Mouse (Mus musculus) embryonic facial prominence, embryonic 15.5 days (tissue): Measurements from ENCODE around the gene Med13l. TPM values are rescaled to one million over a fixed set of nuclear protein-coding genes. Genes with fewer than 3 reads are reported as not detected.

ENCODE experiments used
- ATAC-seq: fragments of 200-750 bp; cut with Nextera tagmentation; 2 replicates; pipeline ENCODE4 v1.8.0; 2017; ENCODE audit warnings: low read depth, moderate TSS enrichment; ENCODE audit not compliant: insufficient number of reproducible peaks, low FRiP score, low TSS enrichment
- H3K27ac ChIP-seq: fragments of 300-500 bp; sonication (generic); replicated peaks from 2 replicates; pipeline ENCODE4 v1.5.1; 2015; ENCODE audit warnings: mild to moderate bottlenecking, inconsistent platforms
- H3K27me3 ChIP-seq: fragments of 300-500 bp; sonication (generic); 2 replicates; pipeline ENCODE4 v1.6.1; 2015; ENCODE audit warnings: inconsistent platforms
- H3K36me3 ChIP-seq: fragments of 300-500 bp; sonication (generic); 2 replicates; pipeline ENCODE4 v1.6.1; 2015; ENCODE audit warnings: mild to moderate bottlenecking, inconsistent platforms
- H3K4me1 ChIP-seq: fragments of 300-500 bp; sonication (generic); 2 replicates; pipeline ENCODE4 v1.6.1; 2015; ENCODE audit warnings: inconsistent platforms
- H3K4me2 ChIP-seq: fragments of 300-500 bp; sonication (generic); replicated peaks from 2 replicates; pipeline ENCODE4 v1.6.1; 2015; ENCODE audit warnings: mild to moderate bottlenecking, inconsistent platforms
- H3K4me3 ChIP-seq: fragments of 300-500 bp; sonication (generic); replicated peaks from 2 replicates; pipeline ENCODE4 v1.5.1; 2015; ENCODE audit warnings: mild to moderate bottlenecking, inconsistent platforms
- H3K9ac ChIP-seq: fragments of 300-500 bp; sonication (generic); 2 replicates; pipeline ENCODE4 v1.6.1; 2015; ENCODE audit warnings: inconsistent platforms
- H3K9me3 ChIP-seq: fragments of 300-500 bp; sonication (generic); replicated peaks from 2 replicates; pipeline ENCODE4 v1.6.1; 2016; ENCODE audit warnings: inconsistent platforms
- WGBS: fragments of 180-500 bp; shearing (Covaris S2); methylation state at CpG from one replicate; pipeline ENCODE4 v1.1.7; 2015; 5-methylcytosine and 5-hydroxymethylcytosine counted together
- polyA plus RNA-seq: library from polyadenylated mRNA; unstranded; fragments of >200 nt; fragmentation: Nextera tagmentation; extraction: Ambion mirVana; gene quantifications from 2 replicates; pipeline ENCODE4 v1.2.1, GENCODE M21; 2015

Med13l gene
- polyA plus RNA-seq, 1 experiment from 2014 or later = 14.8 TPM

DNA sequence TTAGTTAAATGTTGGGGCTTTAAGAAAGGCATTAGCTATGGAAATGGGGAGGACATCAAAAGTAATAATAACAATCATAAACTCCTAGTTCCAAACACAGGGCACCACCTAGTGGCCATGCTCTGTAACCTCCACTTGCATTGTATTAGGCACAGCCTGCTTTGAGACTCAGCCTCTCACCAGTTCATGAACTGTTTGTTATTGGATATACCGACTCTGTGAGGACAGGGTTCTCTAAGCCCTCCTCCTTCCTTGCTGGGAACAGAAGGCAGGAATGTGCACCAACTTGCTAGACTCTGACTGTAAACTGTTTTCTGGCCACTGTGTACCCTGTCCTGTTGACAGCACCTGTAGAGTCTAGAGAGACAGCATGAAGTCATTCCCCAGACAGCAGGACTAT lies 177.1 kb downstream of the Med13l start:
- ATAC-seq = no peak
- Histone ChIP-seq H3K27me3 (no peaks in the 10 kb centered on the region), H3K27ac (no peak overlapping the region), H3K4me3 (no peak overlapping the region), H3K4me2 (no peak overlapping the region), H3K9ac (no peak overlapping the region), H3K36me3 (peaks cover 81% of the 10 kb centered on the region), H3K4me1 (no peaks in the 10 kb centered on the region), H3K9me3 (no peaks in the 10 kb centered on the region)
- WGBS = 28% methylated on average over 1 of the region's 1 CpGs

DNA sequence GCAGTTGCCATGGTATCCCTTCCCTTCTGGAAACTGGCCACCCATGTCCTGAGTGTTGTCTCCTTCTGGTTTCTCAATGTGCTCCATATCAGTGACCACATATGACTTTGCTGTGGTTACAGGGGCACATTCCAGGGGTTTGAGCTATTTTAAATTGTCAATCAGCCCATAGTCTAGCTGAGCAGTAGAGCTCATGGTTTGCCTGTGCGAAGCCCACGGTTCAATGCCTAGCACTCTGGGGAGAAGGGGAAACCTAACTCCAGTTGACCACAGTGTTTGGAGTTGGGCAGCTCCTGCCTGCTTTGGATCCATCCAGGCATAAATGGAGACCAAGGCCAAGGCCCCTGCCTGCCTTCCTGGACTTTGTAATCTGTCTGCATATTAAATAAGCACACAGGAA lies 182.6 kb downstream of the Med13l start:
- H3K27ac ChIP-seq = no peak overlapping the region
- no peaks in the 10 kb centered on the region for H3K9me3 ChIP-seq
- no peak overlapping the region for H3K9ac ChIP-seq
- no peaks in the 10 kb centered on the region for H3K4me1 ChIP-seq
- H3K36me3 ChIP-seq = peaks cover 85% of the 10 kb centered on the region
- no peak overlapping the region for H3K4me2 ChIP-seq
- no peak for ATAC-seq
- no peaks in the 10 kb centered on the region for H3K27me3 ChIP-seq
- no peak overlapping the region for H3K4me3 ChIP-seq
- WGBS = 64% methylated on average over 2 of the region's 2 CpGs

DNA sequence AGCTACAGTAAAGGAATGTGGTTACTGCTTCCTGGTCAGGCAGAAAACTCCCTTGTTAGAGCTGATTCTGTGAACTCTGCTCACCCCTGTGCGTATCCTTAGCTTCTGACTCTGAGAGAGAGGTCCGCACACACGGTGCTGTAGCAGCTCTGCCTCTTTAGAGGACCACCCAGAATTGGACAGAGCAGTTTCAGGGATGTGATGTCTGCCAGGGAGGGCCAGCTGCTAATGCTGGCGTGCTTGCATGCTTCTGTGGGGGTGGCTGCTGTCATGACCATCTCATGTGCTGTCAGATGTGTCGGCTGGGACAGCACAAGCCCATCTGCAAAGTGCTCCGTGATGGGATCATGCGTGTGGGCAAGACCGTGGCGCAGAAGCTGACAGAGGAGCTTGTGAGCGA lies 186.5 kb downstream of the Med13l start:
- Histone ChIP-seq H3K9ac (no peak overlapping the region), H3K27ac (no peak overlapping the region), H3K27me3 (no peaks in the 10 kb centered on the region), H3K9me3 (no peaks in the 10 kb centered on the region), H3K4me2 (no peak overlapping the region), H3K36me3 (peaks cover 82% of the 10 kb centered on the region), H3K4me1 (no peaks in the 10 kb centered on the region), H3K4me3 (no peak overlapping the region)
- ATAC-seq = no peak
- 82% methylated on average over 10 of the region's 10 CpGs for WGBS

DNA sequence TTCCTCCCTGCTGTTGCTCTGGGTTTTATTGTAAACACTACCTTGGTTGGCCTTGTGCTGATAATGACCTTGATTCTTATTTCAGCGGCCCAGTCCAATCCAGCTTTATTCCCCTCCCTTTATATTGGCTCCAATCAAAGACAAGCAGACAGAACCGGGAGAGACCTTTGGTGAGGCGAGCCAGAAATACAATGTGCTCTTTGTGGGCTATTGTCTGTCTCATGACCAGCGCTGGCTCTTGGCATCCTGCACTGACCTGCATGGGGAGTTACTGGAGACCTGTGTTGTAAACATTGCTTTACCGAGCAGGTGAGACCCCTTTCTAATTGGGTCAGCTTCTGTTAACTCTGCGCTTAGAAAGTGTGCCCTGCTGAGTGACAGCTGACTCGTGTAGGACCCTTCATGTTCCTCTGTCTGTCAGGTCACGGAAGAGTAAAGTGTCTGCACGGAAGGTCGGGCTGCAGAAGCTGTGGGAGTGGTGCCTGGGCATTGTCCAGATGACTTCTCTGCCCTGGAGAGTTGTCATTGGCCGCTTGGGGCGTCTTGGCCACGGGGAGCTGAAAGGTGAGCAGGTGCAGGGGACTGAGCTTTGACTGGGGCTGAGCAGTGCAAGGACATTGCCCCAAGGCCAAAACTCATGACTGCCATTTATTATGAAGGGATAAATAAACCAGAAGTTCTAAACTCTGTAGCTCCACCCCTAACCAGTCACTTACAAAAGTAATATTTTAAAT lies 191.1 kb downstream of the Med13l start:
- peaks cover 92% of the 10 kb centered on the region for H3K36me3 ChIP-seq
- no peak overlapping the region for H3K9ac ChIP-seq
- 72% methylated on average over 13 of the region's 13 CpGs for WGBS

DNA sequence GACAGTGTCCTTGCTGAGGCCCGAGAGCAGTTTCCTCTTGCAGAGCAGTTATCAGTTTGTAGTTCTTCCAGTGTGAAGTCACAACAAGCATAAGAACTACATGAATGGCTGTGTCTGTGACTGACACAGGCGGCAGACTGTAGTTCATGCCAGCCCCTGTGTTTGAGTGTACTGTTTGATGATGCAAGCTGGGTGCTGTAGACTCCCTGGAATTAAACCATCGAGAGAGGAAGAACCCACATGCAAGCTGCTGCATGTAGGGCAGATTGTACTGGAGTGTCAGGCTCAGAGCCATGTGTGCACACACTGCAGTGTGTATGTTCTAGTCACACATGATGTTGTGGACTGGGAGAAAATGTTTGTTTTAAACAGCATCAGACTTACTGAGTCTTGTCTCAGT lies 192.4 kb downstream of the Med13l start:
- no peak for ATAC-seq
- 81% methylated on average over 3 of the region's 3 CpGs for WGBS
- Histone ChIP-seq H3K9me3 (no peaks in the 10 kb centered on the region), H3K27me3 (no peaks in the 10 kb centered on the region), H3K4me1 (no peaks in the 10 kb centered on the region), H3K4me2 (no peak overlapping the region), H3K9ac (no peak overlapping the region), H3K36me3 (peaks cover 93% of the 10 kb centered on the region), H3K27ac (no peak overlapping the region), H3K4me3 (no peak overlapping the region)

More for the DNA sequence above, 191.1 kb downstream of the Med13l start:
- no peak for ATAC-seq
- no peak overlapping the region for H3K4me3 ChIP-seq
- H3K4me1 ChIP-seq = no peaks in the 10 kb centered on the region
- H3K9me3 ChIP-seq = no peaks in the 10 kb centered on the region
- H3K27me3 ChIP-seq = no peaks in the 10 kb centered on the region
- H3K4me2 ChIP-seq = no peak overlapping the region
- H3K27ac ChIP-seq = no peak overlapping the region

DNA sequence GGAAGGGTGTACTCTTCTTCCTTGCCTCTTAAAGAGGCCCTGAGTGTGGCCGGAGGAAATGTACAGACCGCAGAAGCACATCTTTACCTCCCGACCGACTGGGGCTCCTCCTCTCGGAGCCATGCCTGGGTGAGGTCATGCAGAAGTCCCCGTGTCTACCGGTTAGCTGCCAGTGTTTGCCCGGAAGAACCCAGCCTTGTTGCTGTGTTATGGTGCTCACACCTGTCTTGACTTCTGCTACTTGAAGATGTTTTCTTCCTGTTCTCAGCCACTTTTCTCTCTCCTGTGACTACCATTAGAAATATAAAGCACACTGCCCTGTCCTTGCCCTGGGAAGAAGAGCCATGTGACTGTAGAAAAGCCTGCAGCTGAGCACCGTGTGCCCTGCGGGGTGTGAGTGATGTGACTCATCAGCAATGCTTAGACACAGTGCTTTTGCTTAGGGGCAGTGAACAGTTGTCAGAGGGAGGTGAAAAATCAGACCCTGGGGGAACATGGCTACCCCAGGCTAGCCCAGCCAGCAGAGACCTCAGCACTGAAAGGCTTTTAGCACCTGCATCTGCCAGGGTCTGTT lies 193.1 kb downstream of the Med13l start:
- no peaks in the 10 kb centered on the region for H3K9me3 ChIP-seq
- no peak overlapping the region for H3K9ac ChIP-seq
- WGBS = 82% methylated on average over 10 of the region's 10 CpGs
- H3K36me3 ChIP-seq = peaks cover 95% of the 10 kb centered on the region
- no peak overlapping the region for H3K27ac ChIP-seq
- H3K4me3 ChIP-seq = no peak overlapping the region
- H3K4me1 ChIP-seq = no peaks in the 10 kb centered on the region
- no peak overlapping the region for H3K4me2 ChIP-seq
- H3K27me3 ChIP-seq = no peaks in the 10 kb centered on the region
- no peak for ATAC-seq

DNA sequence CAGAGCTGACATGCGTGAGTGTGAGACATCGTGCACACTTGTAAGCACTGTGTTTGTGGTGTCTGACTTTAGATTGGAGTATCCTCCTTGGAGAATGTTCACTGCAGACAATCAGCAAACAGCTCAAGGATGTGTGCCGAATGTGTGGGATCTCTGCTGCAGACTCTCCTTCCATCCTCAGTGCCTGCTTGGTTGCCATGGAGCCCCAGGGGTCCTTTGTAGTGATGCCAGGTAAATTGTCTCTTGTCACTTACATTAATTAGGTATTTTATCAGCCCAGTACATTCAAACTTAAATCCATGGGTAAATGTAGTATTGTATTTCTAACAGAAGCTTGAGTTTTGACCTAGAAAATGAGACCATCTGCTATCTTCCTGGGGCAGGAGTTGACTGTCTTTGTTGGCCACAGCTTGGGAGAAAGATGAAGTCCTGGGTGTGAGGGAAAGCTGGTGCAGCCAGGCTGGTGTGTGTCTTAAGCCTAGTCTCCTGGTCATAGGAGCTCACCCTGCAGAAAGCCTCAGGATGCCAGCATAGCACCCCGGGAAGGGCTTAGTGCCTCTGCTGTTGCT lies 193.8 kb downstream of the Med13l start:
- Histone ChIP-seq H3K27ac (no peak overlapping the region), H3K9me3 (no peaks in the 10 kb centered on the region), H3K4me2 (no peak overlapping the region), H3K4me1 (no peaks in the 10 kb centered on the region), H3K9ac (no peak overlapping the region), H3K4me3 (no peak overlapping the region), H3K27me3 (no peaks in the 10 kb centered on the region), H3K36me3 (peaks cover 95% of the 10 kb centered on the region)
- no peak for ATAC-seq
- 90% methylated on average over 4 of the region's 4 CpGs for WGBS

DNA sequence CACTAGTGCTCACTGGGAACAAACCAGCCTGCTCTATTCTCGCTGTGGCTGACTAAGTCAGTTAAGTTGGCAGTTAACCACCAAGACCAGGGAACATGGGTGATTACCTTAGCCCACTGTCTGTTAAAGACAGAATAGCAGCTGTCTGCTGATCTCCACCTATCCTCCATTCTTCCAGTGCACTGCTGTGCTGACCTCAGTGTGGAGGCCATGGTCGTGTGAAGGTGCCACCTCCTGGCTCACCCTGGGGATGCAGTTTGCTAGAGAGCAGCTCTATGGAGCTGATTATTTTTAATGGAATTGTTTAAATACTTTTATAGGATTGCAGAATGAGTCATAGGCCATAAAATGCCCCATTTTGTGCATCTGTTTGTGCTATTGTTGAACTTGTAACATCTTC lies 195.6 kb downstream of the Med13l start:
- WGBS = 63% methylated on average over 2 of the region's 2 CpGs
- Histone ChIP-seq H3K4me1 (no peaks in the 10 kb centered on the region), H3K4me3 (no peak overlapping the region), H3K27me3 (no peaks in the 10 kb centered on the region), H3K27ac (no peak overlapping the region), H3K9me3 (no peaks in the 10 kb centered on the region), H3K9ac (no peak overlapping the region), H3K36me3 (peaks cover 96% of the 10 kb centered on the region), H3K4me2 (no peak overlapping the region)
- ATAC-seq = no peak

DNA sequence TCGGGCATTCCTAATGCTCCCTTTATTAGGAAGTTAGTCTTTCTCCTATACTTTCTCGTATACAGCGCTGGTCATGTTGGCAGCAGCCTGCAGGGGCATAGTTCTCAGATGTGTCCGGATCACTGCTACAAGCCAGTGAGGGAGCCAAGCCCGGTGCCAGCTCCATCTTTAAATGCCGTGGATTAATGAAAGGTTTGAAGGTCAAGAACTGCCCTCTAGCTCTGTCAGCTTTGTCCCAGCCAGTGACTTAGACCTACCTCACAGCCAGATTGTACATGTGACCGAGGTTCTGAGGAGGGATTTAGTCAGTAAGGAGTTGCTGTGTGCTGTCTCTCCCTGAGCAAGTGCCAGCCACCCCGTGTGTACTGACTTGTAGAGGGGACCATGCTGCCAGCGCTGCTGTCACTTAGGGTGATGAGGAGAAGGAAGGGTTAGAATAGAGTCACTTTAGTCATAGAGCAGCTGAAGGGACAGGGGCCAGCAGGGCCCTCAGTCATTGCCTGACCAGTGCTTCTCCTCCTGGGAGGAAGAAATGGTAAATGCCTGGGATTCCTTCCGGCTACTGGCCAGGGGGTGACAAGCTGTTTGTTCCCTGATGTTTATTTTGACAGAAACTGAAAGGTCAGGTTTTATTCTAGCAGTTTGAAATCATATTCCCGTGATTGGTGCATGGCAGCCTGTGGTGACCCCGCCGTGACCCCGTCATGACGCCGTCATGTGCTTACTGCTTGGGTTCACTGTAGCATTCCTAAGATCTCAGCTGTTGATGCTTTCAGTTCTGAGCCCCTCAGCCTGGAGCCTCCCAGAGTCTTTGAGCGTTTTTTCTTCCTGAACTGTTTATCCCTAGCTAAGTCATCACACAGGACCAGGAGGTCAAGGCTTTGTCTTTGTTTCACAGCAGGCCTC lies 197.2 kb downstream of the Med13l start:
- Histone ChIP-seq H3K4me1 (no peaks in the 10 kb centered on the region), H3K9ac (no peak overlapping the region), H3K27ac (no peak overlapping the region), H3K36me3 (peaks cover 98% of the 10 kb centered on the region), H3K27me3 (no peaks in the 10 kb centered on the region), H3K4me2 (no peak overlapping the region), H3K4me3 (no peak overlapping the region), H3K9me3 (no peaks in the 10 kb centered on the region)
- ATAC-seq = no peak
- 67% methylated on average over 17 of the region's 17 CpGs for WGBS

DNA sequence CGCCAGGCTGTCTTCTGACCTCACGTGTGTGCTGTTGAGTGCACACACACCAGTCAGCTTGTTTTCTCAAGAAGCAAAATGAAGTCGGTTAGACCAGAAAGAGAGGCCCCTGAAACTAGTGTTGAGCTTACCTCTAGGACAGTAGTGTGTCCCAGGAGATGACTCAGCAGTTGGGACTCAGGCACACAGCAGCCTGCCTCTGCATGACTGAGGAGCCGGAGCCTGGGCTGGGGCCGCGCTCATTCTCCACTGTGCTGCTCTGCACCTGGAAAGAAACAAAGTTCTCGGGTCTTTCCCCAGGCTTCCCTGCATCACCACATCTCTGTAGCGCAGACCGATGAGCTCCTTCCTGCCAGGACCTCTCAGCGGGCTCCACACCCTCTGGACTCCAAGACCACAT lies 200.5 kb downstream of the Med13l start:
- Histone ChIP-seq H3K4me1 (no peaks in the 10 kb centered on the region), H3K4me3 (no peak overlapping the region), H3K36me3 (peaks cover 83% of the 10 kb centered on the region), H3K9me3 (no peaks in the 10 kb centered on the region), H3K27me3 (no peaks in the 10 kb centered on the region), H3K9ac (no peak overlapping the region), H3K27ac (no peak overlapping the region), H3K4me2 (no peak overlapping the region)
- ATAC-seq = no peak
- WGBS = 90% methylated on average over 10 of the region's 10 CpGs

DNA sequence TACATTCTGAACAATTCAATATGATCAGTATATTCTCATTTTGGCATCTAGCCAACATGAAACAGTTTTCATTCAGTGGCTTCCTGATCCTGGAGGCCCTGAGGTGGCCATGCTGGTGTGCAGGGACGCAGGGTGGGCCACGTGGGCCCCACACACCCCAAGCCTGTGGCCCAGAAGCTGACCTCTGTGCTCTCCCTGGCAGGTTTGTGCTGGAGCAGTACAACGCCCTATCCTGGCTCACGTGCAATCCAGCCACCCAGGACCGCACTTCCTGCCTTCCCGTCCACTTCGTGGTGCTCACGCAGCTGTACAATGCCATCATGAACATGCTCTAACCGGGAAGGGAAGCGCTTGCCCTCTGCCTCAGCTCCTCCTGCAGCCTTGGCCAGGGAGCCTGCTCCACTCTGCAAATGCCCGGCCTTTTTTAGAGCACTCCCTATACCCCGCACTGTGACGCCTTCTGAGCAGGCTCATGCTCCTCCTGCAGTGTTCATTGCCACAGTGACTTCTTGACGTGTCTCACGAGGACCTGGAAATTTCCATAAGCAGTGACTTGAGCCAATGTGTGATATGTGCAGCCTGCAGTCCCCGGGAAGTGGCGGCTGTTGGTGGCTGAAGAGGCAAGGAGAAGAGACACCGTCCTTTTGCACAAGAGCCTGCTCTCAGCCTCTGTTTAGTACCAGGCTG lies 202.2 kb downstream of the Med13l start:
- Histone ChIP-seq H3K27ac (no peak overlapping the region), H3K27me3 (no peaks in the 10 kb centered on the region), H3K9ac (no peak overlapping the region), H3K9me3 (no peaks in the 10 kb centered on the region), H3K4me1 (no peaks in the 10 kb centered on the region), H3K4me3 (no peak overlapping the region), H3K4me2 (no peak overlapping the region), H3K36me3 (peaks cover 67% of the 10 kb centered on the region)
- ATAC-seq = peak; percentile 22; the same call in 1 of the 2 replicates
- 85% methylated on average over 18 of the region's 18 CpGs for WGBS
